Mouse (Mus musculus) liver, embryonic 14.5 days (tissue): ENCODE measurements at regions not wholly inside any gene's neighbourhood (a gene's known extent, or its start where the extent isn't known, plus 50 kb on each side); places are given as distances from the start of the nearest gene placed in this dataset.

ENCODE experiments used
- ATAC-seq: fragments of 200-750 bp; cut with Nextera tagmentation; 2 replicates; pipeline ENCODE4 v1.8.0; 2017; ENCODE audit warnings: moderate number of reproducible peaks, mild to moderate bottlenecking, moderate library complexity; ENCODE audit not compliant: insufficient read depth
- DNase-seq, 3 experiments: peaks; one replicate each; pipeline ENCODE4 v3.0.0-alpha.2; 2012 to 2013; ENCODE audit warnings: low read depth in 3 of 3, low spot score in 3 of 3
- H3K27ac ChIP-seq: fragments of 300-500 bp; sonication (generic); 2 replicates; pipeline ENCODE4 v1.5.1; 2014; ENCODE audit warnings: moderate library complexity, mild to moderate bottlenecking, control low read depth, inconsistent platforms
- H3K27me3 ChIP-seq: fragments of 300-500 bp; sonication (generic); 2 replicates; pipeline ENCODE4 v1.6.1; 2014; ENCODE audit warnings: mild to moderate bottlenecking, low read length, moderate library complexity; ENCODE audit not compliant: control insufficient read depth, insufficient read depth
- H3K36me3 ChIP-seq: fragments of 300-500 bp; sonication (generic); replicated peaks from 2 replicates; pipeline ENCODE4 v1.6.1; 2014; ENCODE audit warnings: low read depth; ENCODE audit not compliant: control insufficient read depth, insufficient read depth
- H3K4me1 ChIP-seq, 2 experiments: fragments of 200-500 bp in 1 of 2; fragments of 300-500 bp in 1 of 2; sonication (generic) in 1 of 2; replicated peaks; 2 replicates each; pipeline ENCODE4 v1.6.1; 2012 to 2014; ENCODE audit warnings: antibody characterized with exemption in 1 of 2, inconsistent platforms in 1 of 2, low read length in 1 of 2; ENCODE audit not compliant: control insufficient read depth in 2 of 2, insufficient read depth in 2 of 2
- H3K4me2 ChIP-seq: fragments of 300-500 bp; sonication (generic); 2 replicates; pipeline ENCODE4 v1.6.1; 2014; ENCODE audit warnings: low read depth, mild to moderate bottlenecking, control low read depth, moderate library complexity
- H3K4me3 ChIP-seq, 2 experiments: fragments of 200-500 bp in 1 of 2; fragments of 300-500 bp in 1 of 2; sonication (generic) in 1 of 2; 2 replicates each; pipeline ENCODE4 v1.5.1; 2012 to 2014; ENCODE audit warnings: low read depth in 2 of 2, low read length in 2 of 2, mild to moderate bottlenecking in 2 of 2, control low read depth in 1 of 2, inconsistent platforms in 1 of 2, moderate library complexity in 1 of 2; ENCODE audit not compliant: insufficient read depth in 1 of 2
- H3K9ac ChIP-seq: fragments of 300-500 bp; sonication (generic); replicated peaks from 2 replicates; pipeline ENCODE4 v1.6.1; 2014; ENCODE audit warnings: mild to moderate bottlenecking, control low read depth, moderate library complexity
- H3K9me3 ChIP-seq: fragments of 300-500 bp; sonication (generic); 2 replicates; pipeline ENCODE4 v1.6.1; 2016; ENCODE audit warnings: low read length, mixed read lengths; ENCODE audit not compliant: control insufficient read depth
- CTCF ChIP-seq: IDR thresholded peaks from 2 replicates; pipeline ENCODE4 v1.5.1; 2016; ENCODE audit warnings: antibody characterized with exemption, low read depth, control low read depth
- EP300 ChIP-seq: IDR thresholded peaks from 2 replicates; pipeline ENCODE4 v1.6.1; 2016; ENCODE audit warnings: antibody characterized with exemption, low read depth
- WGBS: fragments of 180-500 bp; shearing (Covaris S2); extraction: QIAGEN DNeasy Blood & Tissue Kit; methylation state at CpG from one replicate; pipeline ENCODE4 v1.1.7; 2014; ENCODE audit not compliant: insufficient replicate concordance; 5-methylcytosine and 5-hydroxymethylcytosine counted together

- no peaks in the 10 kb centered on the region for H3K27me3 ChIP-seq
- H3K4me2 ChIP-seq: no peak overlapping the region
- H3K9me3 ChIP-seq: no peaks in the 10 kb centered on the region
- DNase-seq (no peak), ATAC-seq (no peak)
- no peaks in the 10 kb centered on the region for H3K4me1 ChIP-seq
- 49% methylated on average over 6 of the region's 6 CpGs for WGBS
- no peak overlapping the region for H3K9ac ChIP-seq
- no peak overlapping the region for H3K27ac ChIP-seq
- H3K4me3 ChIP-seq: no peak overlapping the region
- no peaks in the 10 kb centered on the region for H3K36me3 ChIP-seq
- TF ChIP-seq EP300 (no peak), CTCF (no peak)
Measured at GRCm38 (mm10) chr1:158161533-158161932, 194.6 kb downstream of the Brinp2 start.

GRCm38 (mm10) chr1:158163411-158163810, 192.7 kb downstream of the Brinp2 start:
- no peak overlapping the region for H3K4me3 ChIP-seq
- H3K27ac ChIP-seq: no peak overlapping the region
- H3K27me3 ChIP-seq: no peaks in the 10 kb centered on the region
- H3K9ac ChIP-seq: no peak overlapping the region
- no peaks in the 10 kb centered on the region for H3K36me3 ChIP-seq
- no peaks in the 10 kb centered on the region for H3K4me1 ChIP-seq
- TF ChIP-seq CTCF (no peak), EP300 (no peak)
- H3K9me3 ChIP-seq: no peaks in the 10 kb centered on the region
- no peak for DNase-seq
- H3K4me2 ChIP-seq: no peak overlapping the region
- ATAC-seq: no peak

- ATAC-seq (no peak), DNase-seq (no peak)
- Histone ChIP-seq H3K4me2 (no peak overlapping the region), H3K27me3 (no peaks in the 10 kb centered on the region), H3K4me3 (no peak overlapping the region), H3K9me3 (no peaks in the 10 kb centered on the region), H3K27ac (no peak overlapping the region), H3K9ac (no peak overlapping the region), H3K4me1 (no peaks in the 10 kb centered on the region), H3K36me3 (no peaks in the 10 kb centered on the region)
- WGBS: 36% methylated on average over 3 of the region's 3 CpGs
- no peak for TF ChIP-seq EP300
- TF ChIP-seq CTCF: no peak
Measured at GRCm38 (mm10) chr1:158170006-158170405, 186.1 kb downstream of the Brinp2 start.

- ATAC-seq (no peak), DNase-seq (no peak)
- Histone ChIP-seq H3K4me3 (no peak overlapping the region), H3K27ac (no peak overlapping the region), H3K4me2 (no peak overlapping the region), H3K9ac (no peak overlapping the region), H3K36me3 (no peaks in the 10 kb centered on the region), H3K4me1 (no peaks in the 10 kb centered on the region), H3K9me3 (no peaks in the 10 kb centered on the region), H3K27me3 (no peaks in the 10 kb centered on the region)
- no peak for TF ChIP-seq CTCF
- TF ChIP-seq EP300: no peak
- 49% methylated on average over 4 of the region's 4 CpGs for WGBS
Measured at GRCm38 (mm10) chr1:158180095-158180494, 176.0 kb downstream of the Brinp2 start.

GRCm38 (mm10) chr1:158181296-158181695, 174.8 kb downstream of the Brinp2 start:
- 41% methylated on average over 1 of the region's 1 CpGs for WGBS
- H3K27ac ChIP-seq: no peak overlapping the region
- no peaks in the 10 kb centered on the region for H3K4me1 ChIP-seq
- no peak for TF ChIP-seq CTCF
- no peak for TF ChIP-seq EP300
- H3K9me3 ChIP-seq: no peaks in the 10 kb centered on the region
- no peaks in the 10 kb centered on the region for H3K27me3 ChIP-seq
- ATAC-seq: no peak
- no peak for DNase-seq
- no peak overlapping the region for H3K4me3 ChIP-seq
- no peak overlapping the region for H3K4me2 ChIP-seq
- no peaks in the 10 kb centered on the region for H3K36me3 ChIP-seq
- H3K9ac ChIP-seq: no peak overlapping the region
